Mouse (Mus musculus) brain, embryonic 14.5 days (tissue): Measurements from ENCODE around the gene Pappa.

ENCODE experiments used
- CTCF ChIP-seq: fragments of 200-500 bp; IDR thresholded peaks from 2 replicates; pipeline ENCODE4 v1.5.1; 2012; ENCODE audit warnings: inconsistent platforms, mild to moderate bottlenecking, moderate library complexity, borderline replicate concordance; ENCODE audit not compliant: insufficient read depth, insufficient read length; ENCODE audit errors: extremely low read depth
- POLR2A ChIP-seq: fragments of 200-500 bp; IDR thresholded peaks from 2 replicates; pipeline ENCODE4 v1.6.1; 2012; ENCODE audit warnings: mild to moderate bottlenecking, inconsistent platforms, borderline replicate concordance; ENCODE audit not compliant: poor library complexity, insufficient read depth, insufficient read length, severe bottlenecking; ENCODE audit errors: extremely low read depth

- TF ChIP-seq CTCF (no peak), POLR2A (no peak)
Observed at GRCm38 (mm10) chr4:65087592-65087991, 36.4 kb upstream of the Pappa start.
